ENCODE assay signal across 8 mouse cellular contexts in genomic region chr15:51592511-51593498, GRCm38 (mm10).
A peak's percentile ranks its signal among the peaks of the same experiment; 100 is the strongest.
DNase-seq lines count a peak whose midpoint lies in the region; ATAC-seq and TF ChIP-seq lines count a peak whose summit lies in the region.

No protein-coding gene starts in this region.

- no peak for DNase-seq in hindbrain, embryonic 11.5 days (ENCODE audit: low spot score)
- peak; percentile 28 for DNase-seq in ES-E14 (ENCODE audit: low read depth, low spot score)
- DNase-seq in lung, postnatal 0 days (ENCODE audit: low spot score) = peak; percentile 78
- DNase-seq in adrenal gland, adult 2 months = no peak

- H3K27me3 ChIP-seq in hindbrain, embryonic 13.5 days = no peaks in the 10 kb centered on the region
- no peaks in the 10 kb centered on the region for H3K27me3 ChIP-seq in hindbrain, embryonic 11.5 days (ENCODE audit: control insufficient read depth, insufficient read depth, low read length)
- no peaks in the 10 kb centered on the region for H3K27me3 ChIP-seq in lung, postnatal 0 days (replicated peaks; ENCODE audit: insufficient read depth, low read length)
- no peaks in the 10 kb centered on the region for H3K27me3 ChIP-seq in intestine, embryonic 16.5 days (replicated peaks; ENCODE audit: control insufficient read depth, insufficient read depth, low read length)

- H3K9me3 ChIP-seq in hindbrain, embryonic 13.5 days = no peaks in the 10 kb centered on the region
- no peaks in the 10 kb centered on the region for H3K9me3 ChIP-seq in hindbrain, embryonic 11.5 days (ENCODE audit: control insufficient read depth, low read length)
- H3K9me3 ChIP-seq in ES-E14 (ENCODE audit: control insufficient read depth, insufficient read depth, low read depth, low read length) = no peaks in the 10 kb centered on the region
- H3K9me3 ChIP-seq in lung, postnatal 0 days (ENCODE audit: low read length) = no peaks in the 10 kb centered on the region
- no peaks in the 10 kb centered on the region for H3K9me3 ChIP-seq in intestine, embryonic 16.5 days (ENCODE audit: control insufficient read depth, low read length)

- H3K27ac ChIP-seq in hindbrain, embryonic 13.5 days = no peak overlapping the region
- H3K27ac ChIP-seq in hindbrain, embryonic 11.5 days (ENCODE audit: low read depth, low read length) = no peak overlapping the region
- H3K27ac ChIP-seq in ES-E14 (ENCODE audit: insufficient read depth, low read depth, low read length, poor library complexity, severe bottlenecking) = peak overlapping the region; percentile 52; the same call in 1 of the 2 replicates
- H3K27ac ChIP-seq in lung, postnatal 0 days (ENCODE audit: low read length) = peak overlapping the region; percentile 63
- no peak overlapping the region for H3K27ac ChIP-seq in intestine, embryonic 16.5 days (ENCODE audit: low read length)

- no peak overlapping the region for H3K4me3 ChIP-seq in hindbrain, embryonic 13.5 days
- H3K4me3 ChIP-seq in hindbrain, embryonic 11.5 days (ENCODE audit: low read depth, low read length) = no peak overlapping the region
- peak overlapping the region; percentile 19 to 42; a peak in 2 of 4 replicates for H3K4me3 ChIP-seq in ES-E14 (ENCODE audit: insufficient read depth in 1 of 2, low read depth in 1 of 2, low read length in 2 of 2, poor library complexity in 1 of 2, severe bottlenecking in 1 of 2)
- H3K4me3 ChIP-seq in lung, postnatal 0 days (ENCODE audit: low read depth, low read length) = no peak overlapping the region
- no peak overlapping the region for H3K4me3 ChIP-seq in intestine, embryonic 16.5 days (ENCODE audit: low read length)

- H3K36me3 ChIP-seq in hindbrain, embryonic 13.5 days = no peaks in the 10 kb centered on the region
- no peaks in the 10 kb centered on the region for H3K36me3 ChIP-seq in hindbrain, embryonic 11.5 days (ENCODE audit: control insufficient read depth, insufficient read depth, low read length)
- H3K36me3 ChIP-seq in ES-E14 (ENCODE audit: control insufficient read depth, insufficient read depth, low read length, poor library complexity, severe bottlenecking) = no peaks in the 10 kb centered on the region
- H3K36me3 ChIP-seq in lung, postnatal 0 days (ENCODE audit: insufficient read depth, low read length) = no peaks in the 10 kb centered on the region
- no peaks in the 10 kb centered on the region for H3K36me3 ChIP-seq in intestine, embryonic 16.5 days (ENCODE audit: control insufficient read depth, insufficient read depth, low read length)

- peaks cover 7% of the 10 kb centered on the region for H3K4me1 ChIP-seq in hindbrain, embryonic 13.5 days (replicated peaks)
- H3K4me1 ChIP-seq in hindbrain, embryonic 11.5 days (replicated peaks; ENCODE audit: control insufficient read depth, insufficient read depth, low read length) = no peaks in the 10 kb centered on the region; the same call in 1 of the 2 replicates
- H3K4me1 ChIP-seq in ES-E14 (ENCODE audit: control insufficient read depth in 2 of 2, insufficient read depth in 2 of 2, low read length in 2 of 2, poor library complexity in 1 of 2) = peaks cover 3 to 12% of the 10 kb centered on the region in 2 experiments; a peak in 3 of 4 replicates
- peaks cover 5% of the 10 kb centered on the region; the same call in 1 of the 2 replicates for H3K4me1 ChIP-seq in lung, postnatal 0 days (ENCODE audit: insufficient read depth, low read depth, low read length)
- H3K4me1 ChIP-seq in intestine, embryonic 16.5 days (ENCODE audit: control insufficient read depth, insufficient read depth, low read length) = no peaks in the 10 kb centered on the region

- WGBS in hindbrain, embryonic 13.5 days = 89% methylated on average over 13 of the region's 13 CpGs
- 86% methylated on average over 13 of the region's 13 CpGs for WGBS in hindbrain, embryonic 11.5 days
- WGBS in lung, postnatal 0 days = 57% methylated on average over 13 of the region's 13 CpGs
- WGBS in intestine, embryonic 16.5 days = 79% methylated on average over 13 of the region's 13 CpGs

- H3K9ac ChIP-seq in hindbrain, embryonic 13.5 days = no peak overlapping the region
- no peak overlapping the region for H3K9ac ChIP-seq in hindbrain, embryonic 11.5 days (ENCODE audit: low read depth, low read length)
- no peak overlapping the region; the same call in 1 of the 2 replicates for H3K9ac ChIP-seq in ES-E14 (ENCODE audit: insufficient read depth, low read depth, low read length, poor library complexity, severe bottlenecking)
- no peak overlapping the region for H3K9ac ChIP-seq in lung, postnatal 0 days (replicated peaks; ENCODE audit: low read depth)
- H3K9ac ChIP-seq in intestine, embryonic 16.5 days (ENCODE audit: low read depth, low read length) = no peak overlapping the region

- TF ChIP-seq EP300 in lung, postnatal 0 days (IDR thresholded peaks at IDR 0.05) = no peak

- H3K4me2 ChIP-seq in hindbrain, embryonic 13.5 days = no peak overlapping the region
- H3K4me2 ChIP-seq in hindbrain, embryonic 11.5 days (replicated peaks; ENCODE audit: low read depth, low read length) = no peak overlapping the region
- peak overlapping the region; percentile 45; the same call in 1 of the 2 replicates for H3K4me2 ChIP-seq in lung, postnatal 0 days (replicated peaks; ENCODE audit: low read depth, low read length)
- no peak overlapping the region for H3K4me2 ChIP-seq in intestine, embryonic 16.5 days (ENCODE audit: low read depth, low read length)

- TF ChIP-seq CTCF in lung, postnatal 0 days (IDR thresholded peaks at IDR 0.05) = no peak

- peak; percentile 13; the same call in 1 of the 2 replicates for ATAC-seq in hindbrain, embryonic 13.5 days (ENCODE audit: low FRiP score)
- no peak; the same call in 1 of the 2 replicates for ATAC-seq in hindbrain, embryonic 11.5 days (ENCODE audit: low FRiP score)
- ATAC-seq in granulocyte monocyte progenitor cell, adult 5-6 weeks (replicated peaks; ENCODE audit: poor library complexity, severe bottlenecking) = peak; percentile 78
- peak; percentile 76 for ATAC-seq in lung, postnatal 0 days
- ATAC-seq in inflammation-experienced regulatory T-cells, adult 6 months = no peak
- no peak for ATAC-seq in intestine, embryonic 16.5 days

- in situ Hi-C loops in ES-E14 (cut with MboI; ENCODE audit: low sequenced_read_pairs in 2 of 2, unreplicated experiment in 2 of 2) = no loop called here

TF ChIP-seq in ES-E14, 5 proteins besides CTCF, POLR2A, EP300 and RAD21:
- no peak for TF ChIP-seq ZC3H11A (IDR thresholded peaks at IDR 0.05; ENCODE audit: borderline replicate concordance, low read depth, low read length)
- no peak for TF ChIP-seq MAFK (IDR thresholded peaks at IDR 0.05; ENCODE audit: insufficient read depth, low read depth, low read length)

Comparison
In these comparisons a context has a peak if more than half of its experiments do, and no peak if none do; other contexts are left out.
1. ATAC-seq: peak in hindbrain, embryonic 13.5 days (single experiment), granulocyte monocyte progenitor cell, adult 5-6 weeks (single experiment) and lung, postnatal 0 days (single experiment); none in hindbrain, embryonic 11.5 days (single experiment), inflammation-experienced regulatory T-cells, adult 6 months (single experiment) and intestine, embryonic 16.5 days (single experiment).
2. H3K27ac ChIP-seq: peak in ES-E14 (single experiment) and lung, postnatal 0 days (single experiment); none in hindbrain, embryonic 13.5 days (single experiment), hindbrain, embryonic 11.5 days (single experiment) and intestine, embryonic 16.5 days (single experiment).
3. H3K4me3 ChIP-seq: peak in ES-E14 (2 of 2); none in hindbrain, embryonic 13.5 days (single experiment), hindbrain, embryonic 11.5 days (single experiment), lung, postnatal 0 days (single experiment) and intestine, embryonic 16.5 days (single experiment).
4. DNase-seq: peak in ES-E14 (single experiment) and lung, postnatal 0 days (single experiment); none in hindbrain, embryonic 11.5 days (single experiment) and adrenal gland, adult 2 months (single experiment).